Mouse (Mus musculus): ENCODE measurements around the gene 4632433K11Rik.

The 4632433K11Rik gene

GRCm38 (mm10) chr7:5019576-5019975 lies 14.3 kb upstream of the 4632433K11Rik start:
- in situ Hi-C loops (cut with MboI, MseI): loop anchor here (5.0 kb wide), 1 partner anchor 33 kb away; the partner anchor contains the start of gene Zfp580

DNA sequence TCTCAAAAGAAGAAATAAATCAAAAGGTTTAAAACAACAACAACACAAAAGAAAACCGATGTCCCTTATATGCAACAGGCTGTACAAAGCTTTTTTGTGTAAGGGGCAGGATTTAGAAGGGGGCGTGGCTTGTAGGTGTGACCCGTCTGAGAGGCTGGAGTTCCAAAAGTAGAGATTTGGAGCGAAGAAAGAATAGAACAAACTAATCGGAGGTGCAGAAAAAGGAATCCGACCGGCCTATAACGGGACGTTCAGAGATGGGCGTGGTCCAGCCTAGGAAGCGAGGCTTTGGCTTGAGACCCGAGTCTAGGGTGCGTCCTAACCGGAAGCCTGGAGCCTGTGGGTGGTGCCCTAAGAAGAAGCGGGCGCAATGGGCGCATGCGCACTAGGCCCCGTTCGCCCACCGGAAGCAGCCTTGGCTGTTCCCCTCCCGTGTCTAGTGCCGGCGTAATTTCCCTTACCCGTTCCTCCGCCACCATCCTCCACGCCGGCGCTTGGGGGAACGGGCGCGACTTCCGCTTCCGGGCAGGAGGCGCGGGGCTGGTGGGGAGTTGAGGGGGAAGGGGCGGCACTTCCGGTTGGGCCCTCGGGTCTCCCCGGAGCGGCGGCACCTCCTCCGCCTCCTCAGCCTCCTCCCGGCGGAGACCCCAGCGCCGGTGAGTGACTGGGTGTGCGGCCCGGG lies 13.8 kb upstream of the 4632433K11Rik start, which contains the start of the genes Zfp865 and Ccdc106:
Zfp865 (plus strand) TSS at position 377 of the 682 bp plus-strand sequence.
Ccdc106 (plus strand) TSS at position 554 of the 682 bp plus-strand sequence.
- in situ Hi-C loops (cut with MboI, MseI): loop anchor here (5.0 kb wide), 1 partner anchor 32 kb away; the partner anchor contains the start of gene Zfp580

- in situ Hi-C loops (cut with MboI, MseI): no loop called here
Observed at GRCm38 (mm10) chr7:5020685-5021084, 13.2 kb upstream of the 4632433K11Rik start.

- in situ Hi-C loops (cut with MboI, MseI): no loop called here
Observed at GRCm38 (mm10) chr7:5021197-5021596, 12.7 kb upstream of the 4632433K11Rik start.

- in situ Hi-C loops (cut with MboI, MseI): no loop called here
Observed at GRCm38 (mm10) chr7:5029543-5029942, 4.4 kb upstream of the 4632433K11Rik start.

GRCm38 (mm10) chr7:5029946-5030345 lies 4.0 kb upstream of the 4632433K11Rik start:
- in situ Hi-C loops (cut with MboI, MseI): no loop called here

DNA sequence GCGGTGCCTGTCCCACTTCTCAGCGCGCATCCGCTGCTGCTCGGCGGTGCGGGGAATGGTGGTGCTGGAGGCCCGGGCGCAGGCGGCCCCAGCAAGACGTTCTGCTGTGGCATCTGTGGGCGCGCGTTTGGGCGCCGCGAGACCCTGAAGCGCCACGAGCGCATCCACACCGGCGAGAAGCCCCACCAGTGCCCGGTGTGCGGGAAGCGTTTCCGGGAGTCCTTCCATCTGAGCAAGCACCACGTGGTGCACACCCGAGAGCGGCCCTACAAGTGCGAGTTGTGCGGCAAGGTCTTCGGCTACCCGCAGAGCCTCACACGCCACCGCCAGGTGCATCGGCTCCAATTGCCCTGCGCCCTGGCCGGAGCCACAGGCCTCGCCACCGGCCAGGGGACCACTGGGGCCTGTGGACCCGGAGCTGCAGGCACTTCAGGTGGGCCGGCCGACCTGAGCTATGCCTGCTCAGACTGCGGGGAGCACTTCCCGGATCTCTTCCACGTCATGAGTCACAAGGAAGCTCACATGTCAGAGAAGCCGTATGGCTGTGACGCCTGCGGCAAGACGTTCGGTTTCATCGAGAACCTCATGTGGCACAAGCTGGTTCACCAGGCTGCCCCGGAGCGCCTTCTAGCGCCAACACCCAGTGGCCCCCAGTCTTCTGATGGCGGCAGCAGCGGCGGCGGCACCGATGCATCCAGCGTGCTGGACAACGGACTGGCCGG lies 3.2 kb upstream of the 4632433K11Rik start:
- in situ Hi-C loops (cut with MboI, MseI): no loop called here

- in situ Hi-C loops (cut with MboI, MseI): no loop called here
Observed at GRCm38 (mm10) chr7:5031496-5031895, 2.4 kb upstream of the 4632433K11Rik start.

- in situ Hi-C loops (cut with MboI, MseI): no loop called here
Observed at GRCm38 (mm10) chr7:5035628-5036027, 1.7 kb downstream of the 4632433K11Rik start.

GRCm38 (mm10) chr7:5036136-5036535 lies 2.2 kb downstream of the 4632433K11Rik start:
- in situ Hi-C loops (cut with MboI, MseI): no loop called here

DNA sequence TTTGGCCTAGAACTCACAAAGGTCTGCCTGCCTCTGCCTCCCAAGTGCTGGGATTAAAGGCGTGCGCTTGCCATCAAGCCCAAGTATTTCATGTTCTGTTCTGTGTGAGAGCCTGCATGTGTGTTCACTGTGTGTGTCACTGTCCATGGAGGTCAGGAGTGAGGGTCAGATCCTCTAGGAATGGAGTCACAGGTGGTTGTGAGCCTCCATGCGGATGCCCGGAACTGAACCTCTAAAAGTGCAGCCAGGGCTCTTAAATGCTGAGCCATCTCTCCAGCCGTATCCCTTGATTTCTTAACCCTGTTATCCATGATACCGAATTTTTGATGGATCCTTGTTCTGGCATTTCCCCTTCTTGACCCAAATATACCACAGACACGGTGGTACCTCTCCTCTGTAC lies 3.1 kb downstream of the 4632433K11Rik start:
- in situ Hi-C loops (cut with MboI, MseI): no loop called here

- in situ Hi-C loops (cut with MboI, MseI): no loop called here
Observed at GRCm38 (mm10) chr7:5037467-5037866, 3.5 kb downstream of the 4632433K11Rik start.

DNA sequence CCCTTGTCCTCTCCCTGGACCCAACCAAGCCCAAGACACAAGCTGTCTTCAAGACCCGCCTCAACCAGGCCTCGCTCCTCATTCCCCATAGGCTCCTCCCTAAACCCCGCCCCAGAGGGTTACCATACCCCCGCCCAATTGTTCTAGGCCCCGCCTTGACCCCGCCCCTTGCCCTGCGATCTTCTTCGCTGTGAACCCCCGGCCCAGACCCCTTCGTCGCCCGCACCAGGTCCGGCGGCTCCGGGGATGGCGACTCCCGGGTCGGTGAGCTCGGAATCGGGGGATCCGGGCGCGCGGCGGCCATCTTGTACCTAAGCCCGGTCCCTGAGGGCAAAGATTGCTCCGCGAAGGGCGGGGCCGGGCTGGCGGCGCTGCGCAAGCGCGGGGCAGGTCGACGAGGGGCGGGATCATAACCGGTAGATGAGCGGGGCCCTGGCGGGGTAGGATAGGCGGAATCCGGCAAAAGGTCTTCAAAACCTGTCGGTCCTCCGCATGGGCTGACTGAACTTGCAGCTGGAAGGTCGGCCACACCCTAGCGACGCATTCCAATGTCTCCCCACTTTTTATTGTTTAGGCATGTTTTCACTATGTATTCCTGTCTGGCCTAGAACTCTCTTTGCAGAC lies 4.3 kb downstream of the 4632433K11Rik start, which contains the start of gene Zfp784:
Zfp784 (minus strand) TSS at position 338 of the 624 bp plus-strand sequence.
- in situ Hi-C loops (cut with MboI, MseI): no loop called here

- in situ Hi-C loops (cut with MboI, MseI): no loop called here
Observed at GRCm38 (mm10) chr7:5038940-5039339, 5.0 kb downstream of the 4632433K11Rik start.

- in situ Hi-C loops (cut with MboI, MseI): no loop called here
Observed at GRCm38 (mm10) chr7:5044981-5045380, 11.1 kb downstream of the 4632433K11Rik start.

GRCm38 (mm10) chr7:5046112-5046511 lies 12.2 kb downstream of the 4632433K11Rik start:
- in situ Hi-C loops (cut with MboI, MseI): no loop called here

GRCm38 (mm10) chr7:5047313-5047712 lies 13.4 kb downstream of the 4632433K11Rik start:
- in situ Hi-C loops (cut with MboI, MseI): no loop called here

DNA sequence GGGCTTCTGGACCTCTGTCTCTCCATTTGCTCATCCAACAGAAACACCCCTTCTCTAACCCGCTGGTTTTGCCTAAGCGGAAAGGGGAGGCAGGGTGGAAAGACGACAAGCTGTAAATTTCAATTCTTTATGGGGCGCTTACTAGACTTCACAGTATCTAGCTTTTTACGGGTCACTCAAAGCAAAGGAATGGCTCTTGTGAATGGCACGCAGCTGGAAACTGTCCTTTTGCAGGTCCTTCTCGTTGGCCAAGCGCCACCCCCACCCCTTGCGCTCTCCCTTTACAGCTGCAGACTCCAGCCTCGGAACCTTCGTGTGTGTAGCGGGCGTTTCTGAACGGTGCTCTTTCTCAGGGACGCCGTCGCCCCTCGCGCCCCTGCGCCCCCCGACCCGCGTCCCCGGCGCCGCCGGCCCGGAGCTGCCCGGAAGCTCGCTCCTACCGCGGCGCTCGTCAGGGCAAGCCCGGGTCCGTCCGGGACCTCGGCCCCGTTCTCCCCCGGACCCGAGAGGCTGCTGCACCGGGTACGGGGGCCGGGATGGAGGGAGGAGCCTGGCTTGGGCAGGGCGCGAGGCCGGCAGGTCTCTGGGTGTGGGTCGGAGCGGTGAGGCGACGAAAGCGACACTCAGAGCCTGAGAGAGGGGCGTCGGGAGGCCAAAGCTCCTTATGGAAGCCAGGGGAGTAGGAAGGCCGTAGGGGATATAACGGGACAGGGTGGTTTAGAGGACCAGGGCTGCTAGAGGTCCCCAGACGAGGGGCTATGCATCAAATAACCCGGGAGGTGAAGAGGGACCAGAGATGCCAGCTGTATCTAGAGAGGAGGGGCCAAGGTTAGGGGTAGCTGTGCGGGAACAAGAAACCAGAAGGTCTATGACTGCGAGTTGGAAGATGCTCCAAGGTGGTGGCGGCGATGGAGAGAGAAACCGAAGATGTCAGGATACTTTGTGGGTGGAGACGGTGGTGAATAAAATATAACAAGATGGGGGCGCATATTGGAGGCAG lies 17.6 kb downstream of the 4632433K11Rik start, which contains the start of gene Zfp580:
Zfp580 (plus strand) TSS at position 346 of the 1,000 bp plus-strand sequence.
- in situ Hi-C loops (cut with MboI, MseI): loop anchor here (5.0 to 25.0 kb wide), 6 partner anchors 34 to 1364 kb away; partner anchors contain the start of genes Gm44973, Leng8, Mboat7 and Tmc4

DNA sequence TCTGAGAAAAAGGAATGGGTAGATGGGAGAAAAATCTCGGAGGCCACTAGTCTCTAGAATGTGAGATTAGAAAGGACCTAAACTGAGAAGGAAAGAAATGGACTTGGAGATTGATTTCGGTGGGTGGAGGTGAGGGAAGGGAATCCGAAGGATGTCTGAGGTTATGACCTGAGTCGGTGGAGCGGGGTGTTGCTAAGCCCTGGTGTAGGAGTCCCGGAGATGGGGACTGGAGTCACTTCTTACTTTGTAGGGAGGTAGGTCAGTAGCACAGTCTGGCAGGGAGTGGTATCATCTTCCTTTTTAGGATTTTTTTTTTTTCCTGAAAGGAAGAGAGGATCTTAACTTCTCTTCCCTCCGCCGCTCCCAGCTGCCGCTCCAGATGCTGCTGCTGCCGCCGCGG lies 18.5 kb downstream of the 4632433K11Rik start:
- in situ Hi-C loops (cut with MboI, MseI): loop anchor here (5.0 to 25.0 kb wide), 6 partner anchors 35 to 1365 kb away; partner anchors contain the start of genes Gm44973, Leng8, Mboat7 and Tmc4

GRCm38 (mm10) chr7:5052931-5053343 lies 19.0 kb downstream of the 4632433K11Rik start:
- in situ Hi-C loops (cut with MboI, MseI): loop anchor here (5.0 to 25.0 kb wide), 6 partner anchors 36 to 1366 kb away; partner anchors contain the start of genes Gm44973, Leng8, Mboat7 and Tmc4
